8 mouse cellular contexts compared by ENCODE assay signal in genomic region chr11:72606694-72607407, GRCm38 (mm10). TPM values are rescaled to one million over a fixed set of nuclear protein-coding genes. Genes with fewer than 3 reads are reported as not detected.
DNase-seq lines count a peak whose midpoint lies in the region; ATAC-seq and TF ChIP-seq lines count a peak whose summit lies in the region.

Ube2g1 (plus strand) TSS chr11:72607283.

- H3K27ac ChIP-seq in embryonic facial prominence, embryonic 13.5 days, result peak within 1 kb of the TSS; percentile 98
- H3K27ac ChIP-seq in kidney, adult 2 months (ENCODE audit: insufficient read depth, low read depth, low read length), result peak within 1 kb of the TSS; percentile 96
- H3K27ac ChIP-seq in limb, embryonic 12.5 days, result peak within 1 kb of the TSS; percentile 99
- peak within 1 kb of the TSS; percentile 98 for H3K27ac ChIP-seq in midbrain, embryonic 15.5 days
- peak within 1 kb of the TSS; percentile 99 for H3K27ac ChIP-seq in spleen, adult 2 months (ENCODE audit: insufficient read depth, low read length)

- WGBS in embryonic facial prominence, embryonic 13.5 days, result 3% methylated on average over 44 of the region's 56 CpGs
- WGBS in kidney, adult 2 months, result 2% methylated on average over 56 of the region's 56 CpGs
- 3% methylated on average over 42 of the region's 56 CpGs for WGBS in limb, embryonic 12.5 days
- 2% methylated on average over 48 of the region's 56 CpGs for WGBS in midbrain, embryonic 15.5 days
- 2% methylated on average over 56 of the region's 56 CpGs for WGBS in spleen, adult 2 months

- no peak for TF ChIP-seq CTCF in kidney, adult 2 months (conservative IDR thresholded peaks at IDR 0.05; ENCODE audit: insufficient read depth, insufficient read length, low read depth, low read length)
- TF ChIP-seq CTCF in spleen, adult 2 months (IDR thresholded peaks at IDR 0.05; ENCODE audit: extremely low read depth, insufficient read depth, insufficient read length, insufficient replicate concordance), result no peak

- H3K4me2 ChIP-seq in embryonic facial prominence, embryonic 13.5 days, result peak within 1 kb of the TSS; percentile 68
- peak within 1 kb of the TSS; percentile 72 for H3K4me2 ChIP-seq in limb, embryonic 12.5 days
- peak within 1 kb of the TSS; percentile 67 for H3K4me2 ChIP-seq in midbrain, embryonic 15.5 days

- DNase-seq in 3134 (ENCODE audit: extremely low read depth, insufficient read length, low spot score), result peak; percentile 100
- DNase-seq in adrenal gland, postnatal 36 days, result peak; percentile 99 to 100
- DNase-seq in heart, adult 18-20 months, result peak; percentile 97 to 99
- peak; percentile 99 for DNase-seq in kidney, adult 2 months
- DNase-seq in spleen, adult 2 months (ENCODE audit: low read depth in 1 of 2, low spot score in 2 of 2), result peak; percentile 96 to 98

- peak within 1 kb of the TSS; percentile 94 for H3K4me3 ChIP-seq in embryonic facial prominence, embryonic 13.5 days
- H3K4me3 ChIP-seq in kidney, adult 2 months (ENCODE audit: insufficient read depth, low read depth, low read length), result peak within 1 kb of the TSS; percentile 88
- peak within 1 kb of the TSS; percentile 92 for H3K4me3 ChIP-seq in limb, embryonic 12.5 days (replicated peaks)
- H3K4me3 ChIP-seq in midbrain, embryonic 15.5 days, result peak within 1 kb of the TSS; percentile 98
- peak within 1 kb of the TSS; percentile 97 for H3K4me3 ChIP-seq in spleen, adult 2 months (ENCODE audit: extremely low read depth, insufficient read depth, insufficient read length)

- no peaks in the 10 kb centered on the region for H3K9me3 ChIP-seq in embryonic facial prominence, embryonic 13.5 days
- H3K9me3 ChIP-seq in limb, embryonic 12.5 days, result no peaks in the 10 kb centered on the region
- H3K9me3 ChIP-seq in midbrain, embryonic 15.5 days, result no peaks in the 10 kb centered on the region

- peaks cover 7% of the 10 kb centered on the region for H3K4me1 ChIP-seq in embryonic facial prominence, embryonic 13.5 days
- peaks cover 7% of the 10 kb centered on the region; the same call in 1 of the 2 replicates for H3K4me1 ChIP-seq in kidney, adult 2 months (ENCODE audit: control insufficient read depth, insufficient read depth, low read length)
- H3K4me1 ChIP-seq in limb, embryonic 12.5 days (replicated peaks), result peaks cover 4% of the 10 kb centered on the region
- H3K4me1 ChIP-seq in midbrain, embryonic 15.5 days, result peaks cover 14% of the 10 kb centered on the region
- peaks cover 2% of the 10 kb centered on the region; the same call in 1 of the 2 replicates for H3K4me1 ChIP-seq in spleen, adult 2 months (ENCODE audit: control insufficient read depth, insufficient read depth, insufficient read length)

- peak; percentile 96 for ATAC-seq in embryonic facial prominence, embryonic 13.5 days (ENCODE audit: insufficient number of reproducible peaks, insufficient read depth, low FRiP score, low TSS enrichment, low read depth)
- peak; percentile 90 for ATAC-seq in limb, embryonic 12.5 days (ENCODE audit: insufficient number of reproducible peaks, insufficient read depth, low FRiP score, low TSS enrichment, low read depth)
- peak; percentile 95 for ATAC-seq in midbrain, embryonic 15.5 days (replicated peaks)

- no peaks in the 10 kb centered on the region for H3K36me3 ChIP-seq in embryonic facial prominence, embryonic 13.5 days
- no peaks in the 10 kb centered on the region for H3K36me3 ChIP-seq in kidney, adult 2 months (ENCODE audit: control insufficient read depth, insufficient read depth, low read length)
- H3K36me3 ChIP-seq in limb, embryonic 12.5 days, result no peaks in the 10 kb centered on the region
- no peaks in the 10 kb centered on the region for H3K36me3 ChIP-seq in midbrain, embryonic 15.5 days (replicated peaks)
- H3K36me3 ChIP-seq in spleen, adult 2 months (ENCODE audit: control insufficient read depth, insufficient read depth, low read length), result no peaks in the 10 kb centered on the region

- peak; percentile 25 for TF ChIP-seq POLR2A in kidney, adult 2 months (IDR thresholded peaks at IDR 0.05; ENCODE audit: low read depth, low read length)
- peak; percentile 70 for TF ChIP-seq POLR2A in spleen, adult 2 months (IDR thresholded peaks at IDR 0.05; ENCODE audit: low read depth, low read length)

- H3K9ac ChIP-seq in embryonic facial prominence, embryonic 13.5 days, result peak within 1 kb of the TSS; percentile 98
- H3K9ac ChIP-seq in limb, embryonic 12.5 days (replicated peaks), result peak within 1 kb of the TSS; percentile 98
- H3K9ac ChIP-seq in midbrain, embryonic 15.5 days, result peak within 1 kb of the TSS; percentile 94

- no peaks in the 10 kb centered on the region for H3K27me3 ChIP-seq in embryonic facial prominence, embryonic 13.5 days
- no peaks in the 10 kb centered on the region for H3K27me3 ChIP-seq in kidney, adult 2 months (replicated peaks; ENCODE audit: control insufficient read depth, insufficient read depth, low read length)
- no peaks in the 10 kb centered on the region for H3K27me3 ChIP-seq in limb, embryonic 12.5 days
- H3K27me3 ChIP-seq in midbrain, embryonic 15.5 days (replicated peaks), result no peaks in the 10 kb centered on the region
- no peaks in the 10 kb centered on the region for H3K27me3 ChIP-seq in spleen, adult 2 months (ENCODE audit: control insufficient read depth, insufficient read depth, low read length)

RNA-seq across cellular contexts. Expression of gene Ube2g1, which starts in this region (rescaled TPM):
- 10 to 100 TPM; 42.6 to 48.7 TPM for total RNA-seq in adrenal gland, postnatal 36 days (2021)
- 75.3 and 84.7 TPM in 2 replicates for polyA plus RNA-seq in embryonic facial prominence, embryonic 13.5 days (2015; fragmentation: Nextera tagmentation; extraction: Ambion mirVana)
- 10 to 100 TPM; 49.6 to 54.7 TPM for total RNA-seq in heart, adult 18-20 months (2021)
- 8.4 and 8.9 TPM in 2 replicates for polyA plus RNA-seq in kidney, adult 2 months (2012; rRNA removed)
- 83.3 and 92.9 TPM in 2 replicates for polyA plus RNA-seq in limb, embryonic 12.5 days (2016; fragmentation: Nextera tagmentation; extraction: Ambion mirVana)
- 81.8 and 83.3 TPM in 2 replicates for polyA plus RNA-seq in midbrain, embryonic 15.5 days (2015; fragmentation: Nextera tagmentation; extraction: Ambion mirVana)
- polyA plus RNA-seq in spleen, adult 2 months (2012; rRNA removed), result 5.1 and 5.3 TPM in 2 replicates

Comparison
In these comparisons a context has a peak if more than half of its experiments do, and no peak if none do; other contexts are left out.
1. Peak in every context shown above with its lines: DNase-seq, ATAC-seq, H3K4me3 ChIP-seq and H3K27ac ChIP-seq.